Mouse (Mus musculus): ENCODE results near the gene Tdrd12.

DNA sequence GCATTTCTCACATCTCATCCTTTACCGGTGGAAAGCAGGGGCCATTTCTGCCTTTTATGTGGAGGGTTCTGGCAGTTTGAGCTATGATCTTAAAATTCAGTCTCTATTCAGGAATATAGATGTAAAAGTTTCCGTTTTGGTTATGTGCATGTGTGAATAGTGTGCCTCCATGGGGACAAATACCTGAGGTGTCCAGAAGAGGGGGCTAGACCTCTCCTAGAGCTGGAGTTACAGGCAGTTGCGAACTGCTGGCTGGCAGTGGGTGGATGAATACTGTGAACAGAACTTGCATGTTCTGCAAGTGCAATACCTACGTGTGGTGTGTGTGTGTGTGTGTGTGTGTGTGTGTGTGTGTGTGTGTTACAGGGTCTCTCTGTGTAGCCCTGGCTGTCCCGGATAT, 45.2 kb upstream of the Tdrd12 start:
- TF ChIP-seq CTCF (IDR thresholded peaks at IDR 0.05; ENCODE audit: low read depth, low read length) = no peak
- TF ChIP-seq POLR2A (IDR thresholded peaks at IDR 0.05; ENCODE audit: borderline replicate concordance, low read depth, low read length) = no peak

All from bone marrow macrophage, adult 2 months (primary cell).